Mouse (Mus musculus) cerebellum, adult 8-10 months (tissue): ENCODE data around the gene Otop2.

Source experiments
- DNase-seq: peaks from one replicate; pipeline ENCODE4 v3.0.0; 2022

Otop2 gene

GRCm38 (mm10) chr11:115276780-115277603 is 30.0 kb upstream of the Otop2 start, which contains the start of gene Fdxr:
TSS of gene Fdxr (minus strand) at chr11:115277050.
- DNase-seq, result peak; percentile 95

DNA sequence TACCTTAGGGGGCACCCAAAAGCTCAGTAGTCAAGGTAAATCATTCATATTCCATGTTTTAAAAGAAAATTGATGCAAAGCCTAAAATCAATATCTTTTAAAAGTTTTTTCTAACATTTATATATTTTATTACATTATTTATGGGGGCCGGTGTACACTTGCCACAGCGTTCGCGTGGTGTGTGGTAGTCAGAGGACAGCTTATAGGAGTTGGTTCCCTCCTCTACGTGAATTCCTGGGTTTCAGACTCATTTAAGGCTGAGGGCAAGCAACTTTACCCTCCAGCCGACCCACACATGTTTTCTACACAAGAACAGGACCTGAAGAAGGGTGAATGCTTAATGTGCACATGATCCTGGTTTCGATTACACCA is 29.4 kb upstream of the Otop2 start:
- no peak for DNase-seq

GRCm38 (mm10) chr11:115278176-115278575 is 28.8 kb upstream of the Otop2 start:
- no peak for DNase-seq

- DNase-seq, result no peak
Measured at GRCm38 (mm10) chr11:115279726-115280125, 27.2 kb upstream of the Otop2 start.

GRCm38 (mm10) chr11:115282295-115282694 is 24.7 kb upstream of the Otop2 start:
- no peak for DNase-seq

- DNase-seq, result no peak
Measured at GRCm38 (mm10) chr11:115282723-115283485, 24.1 kb upstream of the Otop2 start.

DNA sequence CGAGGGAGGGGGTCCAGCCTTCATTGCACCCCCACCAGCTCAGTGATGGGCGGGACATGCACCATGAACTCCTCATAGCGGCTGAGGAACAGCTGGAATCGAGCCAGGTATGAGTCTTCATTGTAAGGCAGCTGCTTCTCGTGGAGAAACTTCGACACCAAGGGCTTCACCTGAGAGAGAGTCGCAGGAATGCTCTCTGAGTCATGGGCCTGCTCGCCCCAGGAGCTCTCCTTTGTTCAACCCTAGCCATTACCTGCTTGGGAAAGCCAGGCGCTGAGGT is 23.5 kb upstream of the Otop2 start:
- no peak for DNase-seq

DNA sequence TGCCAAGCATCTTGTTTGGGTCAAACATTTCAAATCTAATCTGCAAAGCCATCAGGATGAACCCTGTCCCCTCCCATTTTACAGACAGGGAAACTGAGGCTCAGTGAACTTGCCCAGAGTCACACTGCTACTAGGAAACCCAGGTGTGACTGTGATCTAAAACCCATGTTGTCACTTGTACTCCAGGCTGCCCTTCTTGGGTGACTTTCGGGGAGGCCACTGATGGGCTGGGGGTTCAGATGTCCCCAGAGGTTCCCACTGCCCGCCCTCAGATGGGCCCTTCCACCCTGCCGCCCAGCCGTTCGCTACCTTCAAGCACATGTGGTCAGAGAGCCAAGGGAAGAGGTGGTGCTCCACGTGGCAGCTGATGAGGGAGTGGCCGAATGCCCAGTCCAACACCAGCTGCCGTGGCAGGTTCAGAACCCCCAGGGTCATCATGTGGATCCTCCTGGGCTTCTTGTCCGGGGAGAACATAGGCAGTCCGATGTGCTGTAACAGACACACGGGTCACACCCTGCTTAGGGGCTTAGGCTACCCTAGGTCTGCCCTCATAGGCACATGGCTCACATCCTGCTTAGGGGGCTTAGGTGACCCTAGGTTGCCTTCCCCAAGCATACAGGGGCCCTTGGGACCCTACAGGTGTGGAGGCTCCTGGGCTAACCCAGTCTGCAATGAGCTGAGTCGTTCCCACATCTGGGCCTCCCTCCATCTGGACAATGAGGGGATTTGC is 22.9 kb upstream of the Otop2 start:
- DNase-seq, result peak; percentile 15

GRCm38 (mm10) chr11:115285282-115285681 is 21.7 kb upstream of the Otop2 start:
- DNase-seq, result no peak

GRCm38 (mm10) chr11:115286201-115286993 is 20.6 kb upstream of the Otop2 start:
- peak; percentile 16 for DNase-seq

GRCm38 (mm10) chr11:115287386-115287785 is 19.6 kb upstream of the Otop2 start:
- DNase-seq, result peak; percentile 25

DNA sequence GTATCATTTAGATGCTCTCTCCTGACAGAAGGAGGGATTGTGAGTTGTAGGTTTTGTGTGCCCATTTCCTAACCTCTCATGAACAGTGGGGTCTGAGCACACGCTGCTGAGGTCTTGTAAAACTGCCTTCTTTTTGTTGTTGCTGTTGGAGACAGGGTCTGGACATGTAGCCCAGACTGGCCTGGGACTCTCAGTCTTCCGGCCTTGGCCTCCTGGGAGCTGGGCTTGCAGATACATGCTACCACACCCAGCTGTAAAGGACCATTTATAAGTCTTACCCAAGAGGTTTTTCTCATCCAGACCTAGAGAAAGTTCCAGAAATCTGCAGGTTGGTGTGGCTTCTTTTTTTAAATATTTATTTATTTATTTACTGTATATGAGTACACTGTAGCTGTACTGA is 18.7 kb upstream of the Otop2 start:
- no peak for DNase-seq

- DNase-seq, result peak; percentile 33
Measured at GRCm38 (mm10) chr11:115289885-115290284, 17.1 kb upstream of the Otop2 start.

DNA sequence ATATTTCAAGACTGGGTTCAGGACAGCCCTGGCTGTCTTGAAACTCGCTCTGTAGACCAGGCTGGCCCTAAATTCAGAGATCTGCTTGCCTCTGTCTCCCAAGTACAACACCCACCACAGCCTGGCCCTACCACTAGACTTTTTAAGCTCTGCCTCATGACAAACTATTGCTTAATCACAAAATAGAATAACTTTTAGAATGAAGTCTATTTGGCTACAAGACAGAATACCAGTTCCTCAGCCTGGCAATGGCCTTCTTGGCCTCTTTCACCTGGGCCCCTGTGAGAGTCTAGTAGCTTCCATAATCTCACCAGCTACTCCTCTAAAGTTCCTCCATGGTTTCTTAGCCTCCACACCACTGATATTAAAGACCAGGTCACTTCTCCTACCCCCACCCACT is 16.6 kb upstream of the Otop2 start:
- no peak for DNase-seq

DNA sequence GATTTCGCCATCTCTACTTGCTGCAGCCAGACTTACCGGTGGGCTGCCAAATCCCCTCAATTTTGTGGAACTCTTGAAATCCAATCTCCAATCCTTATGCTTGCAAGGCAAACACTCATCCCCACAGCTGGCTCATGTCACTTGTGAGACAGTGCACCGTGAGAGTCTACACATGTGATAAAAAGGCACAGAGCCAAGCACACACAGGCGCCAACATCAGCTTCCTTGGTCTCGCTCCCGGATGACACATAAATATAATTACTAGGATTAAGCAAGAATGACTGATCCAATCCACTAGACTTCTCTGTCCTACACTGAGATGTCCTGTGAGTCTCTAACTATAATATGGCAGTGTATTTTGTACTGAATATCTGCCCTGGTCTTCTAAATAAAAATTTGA is 16.0 kb upstream of the Otop2 start:
- peak; percentile 11 for DNase-seq

GRCm38 (mm10) chr11:115291503-115291902 is 15.5 kb upstream of the Otop2 start:
- peak; percentile 16 for DNase-seq

DNA sequence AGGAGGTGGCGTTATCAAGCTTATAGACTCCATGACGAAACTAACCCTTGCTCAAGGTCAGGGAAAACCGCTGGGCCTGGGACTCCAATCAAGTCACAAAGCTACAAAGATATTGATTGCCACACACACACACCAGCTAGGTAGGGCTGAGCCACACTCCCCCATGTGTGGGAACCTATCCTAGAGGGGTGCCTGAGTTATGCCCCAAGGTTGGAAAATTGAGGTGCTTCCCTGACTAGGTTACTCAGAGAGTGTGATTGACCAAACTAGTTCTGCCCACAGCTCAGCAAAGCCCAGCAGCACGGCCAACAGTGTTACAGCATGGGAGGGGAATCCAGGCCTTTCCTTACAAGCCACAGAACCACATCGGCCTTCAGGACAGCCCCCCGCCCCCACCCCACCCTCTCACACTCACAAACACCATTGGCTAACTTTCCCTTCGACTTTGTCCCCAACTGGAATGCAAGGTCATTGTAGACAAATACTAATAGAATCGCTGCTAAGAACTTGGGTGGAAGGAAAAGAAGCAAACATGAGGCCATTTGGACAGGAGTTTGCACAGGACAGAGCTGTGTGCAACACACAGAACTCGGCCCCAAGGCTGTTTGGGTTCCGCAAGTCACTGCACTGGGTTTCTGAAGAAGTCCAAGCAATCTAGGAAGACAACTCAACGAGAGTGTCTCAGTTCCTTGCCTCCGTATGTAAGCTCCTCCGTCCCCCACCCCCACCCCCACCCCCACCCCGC is 14.2 kb upstream of the Otop2 start:
- DNase-seq, result peak; percentile 11

- peak; percentile 20 for DNase-seq
Measured at GRCm38 (mm10) chr11:115295939-115296338, 11.0 kb upstream of the Otop2 start.

DNA sequence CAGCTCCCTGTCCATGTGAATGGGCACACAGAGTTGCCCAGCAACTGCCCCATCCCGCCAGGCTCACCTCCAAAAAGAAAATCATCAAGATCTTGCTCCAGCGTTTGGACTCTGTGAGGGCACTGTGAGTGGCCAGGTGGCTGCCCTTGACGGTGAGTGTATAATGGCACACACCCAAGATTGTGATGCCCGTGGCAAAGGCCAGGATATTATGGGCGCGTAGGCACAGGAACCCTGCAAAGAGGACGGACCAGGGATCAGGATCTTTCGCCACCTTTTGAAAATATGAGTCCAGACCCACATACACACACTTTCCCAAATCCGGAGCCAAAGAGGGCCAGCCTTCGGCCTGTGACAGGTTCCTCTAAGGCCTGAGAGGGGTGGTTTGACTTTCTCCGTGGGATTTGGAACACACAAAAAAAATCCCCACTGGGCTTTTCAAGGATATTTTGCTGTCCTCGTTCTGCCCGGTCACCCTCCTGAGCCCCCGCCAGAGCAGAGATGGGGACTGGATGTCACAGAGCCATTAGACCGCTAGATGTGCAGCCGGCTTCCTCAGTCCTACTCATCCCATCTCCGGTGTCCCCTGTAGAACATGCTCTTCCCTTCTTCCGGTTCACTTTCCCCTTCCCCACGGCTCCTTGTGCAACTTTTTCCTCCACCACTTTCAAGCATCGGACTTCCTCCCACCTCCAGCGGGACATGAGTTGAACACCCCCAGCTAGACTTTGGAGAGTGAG is 10.3 kb upstream of the Otop2 start:
- peak; percentile 71 for DNase-seq

DNA sequence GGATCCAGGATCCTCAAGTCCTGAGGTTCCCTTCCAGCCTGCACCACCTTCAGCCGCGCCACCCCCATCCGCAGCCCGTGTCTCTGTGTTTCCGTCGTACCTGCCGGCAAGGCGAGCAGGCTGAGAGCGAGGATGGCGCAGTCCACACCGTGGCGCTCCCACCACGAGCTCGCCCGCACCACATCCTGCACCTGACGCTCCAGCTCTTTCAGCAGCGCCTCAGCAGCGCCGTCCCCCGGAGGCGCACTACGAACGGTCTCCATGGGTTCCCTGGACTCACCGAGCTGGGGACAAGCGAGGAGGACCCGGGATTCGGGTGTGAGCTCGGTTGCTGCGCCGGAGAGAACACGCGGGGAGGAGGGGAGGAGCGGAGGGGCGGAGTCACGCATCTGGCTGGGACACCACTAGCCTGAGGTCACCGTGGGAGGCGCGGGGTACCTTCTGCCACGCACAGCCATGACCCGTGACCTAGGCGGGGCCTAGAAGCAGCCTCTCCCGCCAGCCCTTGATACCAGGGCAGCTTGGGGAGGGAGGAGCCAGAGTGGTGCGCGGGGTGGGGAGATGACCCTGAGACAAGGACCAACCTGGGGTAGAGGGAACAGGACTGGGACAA is 9.6 kb upstream of the Otop2 start, which contains the start of gene Fads6:
Gene Fads6 (minus strand): TSS at position 450 of the 613 bp plus-strand sequence.
- peak; percentile 85 for DNase-seq

GRCm38 (mm10) chr11:115298160-115298559 is 8.8 kb upstream of the Otop2 start:
- DNase-seq, result no peak
